Mouse (Mus musculus) forebrain, postnatal 0 days (tissue): ENCODE measurements at regions not wholly inside any gene's neighbourhood (a gene's known extent, or its start where the extent isn't known, plus 50 kb on each side); places are given as distances from the start of the nearest gene placed in this dataset.
A peak's percentile ranks its signal among the peaks of the same experiment; 100 is the strongest.

ENCODE experiments used
- ATAC-seq: fragments of 200-750 bp; cut with Nextera tagmentation; 2 replicates; pipeline ENCODE4 v1.8.0; 2017; ENCODE audit warnings: mild to moderate bottlenecking, moderate library complexity
- DNase-seq: peaks from one replicate; pipeline ENCODE4 v3.0.0-alpha.2; 2015
- H3K27ac ChIP-seq: fragments of 300-500 bp; sonication (generic); 2 replicates; pipeline ENCODE4 v1.5.1; 2014; ENCODE audit warnings: low read depth, mild to moderate bottlenecking, antibody characterized with exemption, low read length, moderate library complexity, mixed read lengths
- H3K27me3 ChIP-seq: fragments of 300-500 bp; sonication (generic); 2 replicates; pipeline ENCODE4 v1.6.1; 2014; ENCODE audit warnings: mild to moderate bottlenecking, low read length, mixed read lengths; ENCODE audit not compliant: insufficient read depth
- H3K36me3 ChIP-seq: fragments of 300-500 bp; sonication (generic); 2 replicates; pipeline ENCODE4 v1.6.1; 2014; ENCODE audit warnings: mild to moderate bottlenecking, moderate library complexity; ENCODE audit not compliant: insufficient read depth
- H3K4me1 ChIP-seq: fragments of 300-500 bp; sonication (generic); 2 replicates; pipeline ENCODE4 v1.6.1; 2014; ENCODE audit warnings: antibody characterized with exemption; ENCODE audit not compliant: insufficient read depth
- H3K4me2 ChIP-seq: fragments of 300-500 bp; sonication (generic); 2 replicates; pipeline ENCODE4 v1.6.1; 2014; ENCODE audit warnings: low read depth, mild to moderate bottlenecking, moderate library complexity
- H3K4me3 ChIP-seq: fragments of 300-500 bp; sonication (generic); 2 replicates; pipeline ENCODE4 v1.5.1; 2014; ENCODE audit warnings: low read depth, low read length, mixed read lengths
- H3K9ac ChIP-seq: fragments of 300-500 bp; sonication (generic); 2 replicates; pipeline ENCODE4 v1.6.1; 2014; ENCODE audit warnings: mild to moderate bottlenecking
- H3K9me3 ChIP-seq: fragments of 300-500 bp; sonication (generic); 2 replicates; pipeline ENCODE4 v1.6.1; 2016; ENCODE audit warnings: low read length
- CTCF ChIP-seq: sonication (generic); IDR thresholded peaks from 2 replicates; pipeline ENCODE4 v1.5.1; 2016; ENCODE audit warnings: antibody characterized with exemption, control low read depth, low read depth
- WGBS: fragments of 180-500 bp; shearing (Covaris S2); extraction: QIAGEN DNeasy Blood & Tissue Kit; methylation state at CpG from one replicate; pipeline ENCODE4 v1.1.7; 2014; 5-methylcytosine and 5-hydroxymethylcytosine counted together

DNA sequence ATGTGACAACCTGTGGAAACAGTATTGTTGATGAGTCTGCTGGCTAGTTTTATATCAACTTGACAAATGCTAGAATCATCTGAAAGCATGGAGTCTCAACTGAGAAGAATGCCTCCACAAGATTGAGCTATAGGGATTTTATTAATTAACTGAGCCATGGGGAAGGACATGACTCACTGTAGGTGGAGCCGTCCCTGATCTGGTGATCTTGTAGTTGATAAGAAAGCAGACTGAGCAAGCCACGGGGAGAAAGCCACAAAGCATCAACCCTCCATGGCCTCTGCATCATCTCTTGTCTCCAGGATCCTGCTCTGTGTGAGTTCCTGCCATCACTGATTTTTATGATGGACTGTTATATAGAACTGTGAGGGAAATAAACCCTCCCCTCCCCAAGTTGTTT is 213.4 kb downstream of the H2al1j start:
- no peak overlapping the region for H3K9ac ChIP-seq
- TF ChIP-seq CTCF = no peak
- DNase-seq (no peak), ATAC-seq (no peak)
- H3K4me2 ChIP-seq = no peak overlapping the region
- H3K27me3 ChIP-seq = no peaks in the 10 kb centered on the region
- no peaks in the 10 kb centered on the region for H3K4me1 ChIP-seq
- no peaks in the 10 kb centered on the region for H3K36me3 ChIP-seq
- no peak overlapping the region for H3K27ac ChIP-seq
- WGBS = 90% methylated on average over 2 of the region's 2 CpGs
- no peak overlapping the region for H3K4me3 ChIP-seq
- no peaks in the 10 kb centered on the region for H3K9me3 ChIP-seq

GRCm38 (mm10) chrX:11550164-11550851 is 222.7 kb downstream of the H2al1j start:
- H3K27me3 ChIP-seq = no peaks in the 10 kb centered on the region
- no peaks in the 10 kb centered on the region for H3K9me3 ChIP-seq
- DNase-seq = peak; percentile 74
- WGBS = 25% methylated on average over 12 of the region's 12 CpGs
- peak; percentile 88 for ATAC-seq
- H3K27ac ChIP-seq = no peak overlapping the region
- H3K9ac ChIP-seq = no peak overlapping the region
- H3K4me3 ChIP-seq = no peak overlapping the region
- peak overlapping the region; percentile 27; the same call in 1 of the 2 replicates for H3K4me2 ChIP-seq
- no peaks in the 10 kb centered on the region for H3K36me3 ChIP-seq
- H3K4me1 ChIP-seq = peaks cover 12% of the 10 kb centered on the region
- no peak for TF ChIP-seq CTCF

GRCm38 (mm10) chrX:11552177-11552576 is 224.6 kb downstream of the H2al1j start:
- no peak overlapping the region for H3K4me2 ChIP-seq
- TF ChIP-seq CTCF = no peak
- H3K27ac ChIP-seq = no peak overlapping the region
- no peaks in the 10 kb centered on the region for H3K36me3 ChIP-seq
- no peak overlapping the region for H3K4me3 ChIP-seq
- WGBS = 49% methylated on average over 5 of the region's 5 CpGs
- DNase-seq (no peak), ATAC-seq (no peak)
- peaks cover 12% of the 10 kb centered on the region for H3K4me1 ChIP-seq
- H3K27me3 ChIP-seq = no peaks in the 10 kb centered on the region
- H3K9ac ChIP-seq = no peak overlapping the region
- H3K9me3 ChIP-seq = no peaks in the 10 kb centered on the region

GRCm38 (mm10) chrX:11555035-11555570 is 227.5 kb downstream of the H2al1j start:
- TF ChIP-seq CTCF = no peak
- no peaks in the 10 kb centered on the region for H3K9me3 ChIP-seq
- no peak overlapping the region for H3K4me2 ChIP-seq
- no peaks in the 10 kb centered on the region for H3K36me3 ChIP-seq
- WGBS = 46% methylated on average over 7 of the region's 7 CpGs
- H3K27ac ChIP-seq = no peak overlapping the region
- no peak overlapping the region for H3K9ac ChIP-seq
- H3K4me1 ChIP-seq = peaks cover 7% of the 10 kb centered on the region
- ATAC-seq (peak; percentile 5; the same call in 1 of the 2 replicates), DNase-seq (no peak)
- no peak overlapping the region for H3K4me3 ChIP-seq
- H3K27me3 ChIP-seq = no peaks in the 10 kb centered on the region

DNA sequence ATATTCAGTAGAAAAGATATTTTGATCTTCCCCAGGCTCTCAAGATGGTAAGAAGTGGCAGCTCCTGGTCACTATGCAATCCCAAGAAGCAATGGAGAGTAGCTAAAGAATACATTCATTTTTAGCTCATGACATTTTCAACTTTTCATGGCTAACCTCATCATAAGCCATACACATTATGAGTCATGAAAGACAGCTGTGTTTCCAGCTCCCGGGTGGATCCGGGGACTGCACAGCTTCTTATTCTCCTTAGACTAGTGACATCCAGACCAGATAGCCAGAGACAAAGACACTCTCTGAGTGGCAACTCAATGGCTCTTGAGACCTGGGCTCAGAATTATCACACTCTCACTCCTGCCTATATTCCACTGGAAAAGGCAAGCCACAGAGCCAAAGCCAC is 230.6 kb downstream of the H2al1j start:
- H3K9ac ChIP-seq = no peak overlapping the region
- whole genome bisulfite sequencing = 93% methylated on average over 2 of the region's 2 CpGs
- DNase-seq (no peak), ATAC-seq (no peak)
- H3K27me3 ChIP-seq = no peaks in the 10 kb centered on the region
- no peaks in the 10 kb centered on the region for H3K9me3 ChIP-seq
- H3K4me3 ChIP-seq = no peak overlapping the region
- no peak for TF ChIP-seq CTCF
- H3K36me3 ChIP-seq = no peaks in the 10 kb centered on the region
- no peaks in the 10 kb centered on the region for H3K4me1 ChIP-seq
- no peak overlapping the region for H3K4me2 ChIP-seq
- no peak overlapping the region for H3K27ac ChIP-seq

DNA sequence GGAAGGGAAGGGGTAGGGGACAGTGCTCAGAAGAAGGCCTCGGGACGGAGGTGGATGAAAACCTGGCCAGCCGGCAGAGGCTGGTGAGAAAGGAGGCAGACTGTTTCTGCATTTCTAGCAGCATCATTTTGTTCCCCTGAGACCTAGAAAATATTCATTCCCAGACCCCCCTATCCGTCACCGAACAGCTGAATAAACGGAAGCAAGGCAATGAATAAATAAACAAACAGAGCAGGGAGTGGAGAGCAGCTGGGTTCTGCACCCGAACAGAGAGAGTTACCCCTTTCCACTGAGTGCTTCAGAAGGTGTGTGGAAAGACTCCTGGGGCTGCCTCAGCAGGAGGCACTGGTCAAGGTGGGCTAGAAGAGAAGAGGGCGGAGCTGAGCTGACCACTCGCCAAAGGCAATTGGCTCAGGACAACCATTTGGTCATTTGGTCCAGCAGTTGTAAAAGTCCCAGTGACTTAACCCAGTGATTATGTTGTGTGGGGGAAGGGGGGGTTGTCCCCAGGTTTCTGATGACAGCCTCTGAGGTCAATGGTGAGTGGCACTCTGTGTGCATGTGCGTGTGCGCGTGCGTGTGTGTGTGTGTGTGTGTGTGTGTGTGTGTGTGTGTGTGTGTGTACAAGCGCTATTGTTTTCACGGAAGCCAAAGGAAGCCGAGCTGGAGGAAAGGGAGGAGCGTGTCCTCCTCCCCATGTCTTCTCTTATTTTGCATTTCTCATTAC is 233.1 kb downstream of the H2al1j start:
- no peaks in the 10 kb centered on the region for H3K27me3 ChIP-seq
- ATAC-seq (no peak), DNase-seq (no peak)
- H3K9me3 ChIP-seq = no peaks in the 10 kb centered on the region
- no peak for TF ChIP-seq CTCF
- 61% methylated on average over 17 of the region's 17 CpGs for WGBS
- no peak overlapping the region for H3K4me3 ChIP-seq
- H3K4me1 ChIP-seq = no peaks in the 10 kb centered on the region
- H3K4me2 ChIP-seq = no peak overlapping the region
- no peaks in the 10 kb centered on the region for H3K36me3 ChIP-seq
- no peak overlapping the region for H3K9ac ChIP-seq
- no peak overlapping the region for H3K27ac ChIP-seq

- Histone ChIP-seq H3K9ac (no peak overlapping the region), H3K36me3 (no peaks in the 10 kb centered on the region), H3K27ac (no peak overlapping the region), H3K4me3 (no peak overlapping the region), H3K4me1 (no peaks in the 10 kb centered on the region), H3K27me3 (no peaks in the 10 kb centered on the region), H3K9me3 (no peaks in the 10 kb centered on the region), H3K4me2 (no peak overlapping the region)
- TF ChIP-seq CTCF = no peak
- WGBS = 74% methylated on average over 2 of the region's 2 CpGs
- ATAC-seq = no peak
- DNase-seq = no peak
Observed at GRCm38 (mm10) chrX:11565888-11566287, 238.3 kb downstream of the H2al1j start.
